Mouse (Mus musculus) 416B (cell line): ENCODE data around the gene Ppp4r4.
"Not testable (repeated sequence)": the region's sequence is repeated elsewhere in the genome, so short reads cannot be mapped to it uniquely, and the experiment has no call there.

ENCODE experiments used
- DNase-seq: peaks from one replicate; pipeline ENCODE4 v3.0.0; 2011; ENCODE audit warnings: low read depth

The Ppp4r4 gene

DNA sequence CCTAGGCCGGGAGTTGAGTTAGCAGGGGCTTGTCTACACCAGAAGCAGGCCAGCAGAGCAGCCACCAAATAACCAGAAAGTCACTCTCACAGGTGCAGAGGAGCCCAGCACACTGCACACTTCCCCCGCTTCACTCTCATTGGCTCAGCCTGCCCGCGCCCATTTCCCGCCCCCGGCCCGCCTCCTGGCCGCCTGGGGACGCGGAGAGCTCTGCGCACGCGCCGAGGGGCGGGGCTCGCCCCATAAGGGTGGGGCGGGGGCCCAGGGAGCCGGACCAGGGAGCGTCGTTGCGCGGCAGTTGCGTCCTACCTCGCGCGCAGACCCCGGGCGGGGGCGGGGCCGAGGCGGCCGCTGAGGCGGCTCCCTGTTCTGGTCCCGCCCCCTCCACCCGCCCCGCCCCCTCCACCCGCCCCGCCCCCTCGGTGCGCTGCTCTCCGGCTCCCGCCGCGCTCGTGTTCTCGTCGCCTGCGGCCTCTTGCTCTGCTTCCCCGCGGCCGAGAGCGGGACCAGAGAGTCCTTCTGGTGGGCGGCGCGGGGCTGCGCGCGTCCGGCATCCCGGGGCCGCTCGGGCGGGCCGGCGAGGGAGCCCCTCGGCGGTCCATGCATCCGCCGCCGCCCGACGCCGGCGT is at the start of gene Ppp4r4:
TSS of gene Ppp4r4 (plus strand) at position 264 of the 629 bp plus-strand sequence.
- DNase-seq, result no peak

DNA sequence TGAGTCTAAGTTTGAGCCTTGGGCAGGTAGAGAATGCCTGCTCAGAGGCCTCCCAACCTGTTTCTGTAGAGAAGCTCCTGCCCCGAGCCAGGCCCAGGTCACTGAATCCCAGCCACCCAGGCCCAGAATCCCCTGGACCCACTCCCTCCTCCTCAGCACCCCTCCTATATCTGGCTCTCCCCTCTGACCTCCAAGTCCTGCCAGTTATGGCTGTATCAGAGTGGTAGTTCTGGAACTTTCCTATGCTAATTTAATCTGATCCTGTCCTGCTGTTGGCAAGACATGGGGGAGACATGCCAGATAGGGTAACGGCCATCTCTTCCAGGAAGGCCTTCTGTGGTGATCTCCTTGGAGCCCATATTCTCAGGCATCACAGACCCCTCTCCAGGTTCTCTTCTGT is 49.3 kb upstream of the Ppp4r4 start:
- no peak for DNase-seq

DNA sequence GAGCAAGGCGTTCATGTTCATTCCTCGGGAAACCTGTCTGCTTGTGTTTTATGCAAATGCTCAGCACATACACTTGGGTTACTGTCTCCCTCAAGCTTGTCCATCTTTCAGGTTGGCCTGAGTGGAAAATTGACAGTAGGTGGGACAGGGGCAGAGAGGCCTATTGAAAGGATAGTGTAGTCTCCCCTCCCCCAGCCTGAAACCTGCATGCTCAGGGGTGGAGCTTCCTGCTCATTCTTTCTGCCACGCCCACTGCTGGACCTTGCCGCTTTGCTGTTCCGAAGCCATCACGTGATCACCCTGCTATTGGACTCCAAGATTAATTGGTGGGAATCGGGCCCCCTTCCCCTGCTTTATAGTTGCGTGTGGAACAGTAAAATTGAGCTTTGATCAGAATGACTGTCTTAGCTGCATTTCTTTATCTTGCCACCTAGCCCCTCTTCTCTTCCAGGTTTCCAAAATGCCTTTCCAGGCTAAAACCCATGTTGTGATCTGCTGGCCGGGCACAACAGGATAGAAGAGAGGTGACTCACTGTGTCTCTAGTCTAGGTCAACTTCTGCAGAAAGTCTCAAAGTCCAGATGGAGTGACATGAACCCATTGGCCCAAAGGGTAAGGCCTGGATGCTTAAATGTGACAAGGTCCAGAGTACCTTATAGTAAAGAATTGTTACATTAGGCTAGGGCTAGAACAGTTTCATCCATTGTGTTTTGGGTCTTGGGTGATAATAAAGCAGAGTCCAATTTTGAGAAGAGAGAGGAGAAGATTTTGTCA is 47.7 kb upstream of the Ppp4r4 start:
- not testable (repeated sequence) for DNase-seq

DNA sequence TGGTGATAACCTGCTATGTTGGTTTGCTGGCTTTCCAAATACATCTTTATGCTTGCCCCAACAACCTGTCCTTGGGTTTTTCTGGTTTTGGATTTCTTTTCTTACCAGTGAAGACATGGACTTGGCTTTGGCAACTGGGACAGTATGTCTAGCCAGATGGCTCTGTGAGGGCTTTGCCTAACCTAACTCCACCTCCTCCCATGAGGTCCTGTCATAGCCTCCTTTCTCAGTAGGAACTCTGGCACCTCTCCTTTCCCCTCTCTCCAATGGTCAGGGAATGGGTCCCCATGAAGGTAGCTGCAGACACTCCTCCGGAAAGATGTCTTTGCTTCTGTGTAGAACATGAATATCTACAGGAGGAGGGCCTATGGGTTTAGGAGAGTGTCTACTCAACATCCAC is 45.4 kb upstream of the Ppp4r4 start:
- no peak for DNase-seq

DNA sequence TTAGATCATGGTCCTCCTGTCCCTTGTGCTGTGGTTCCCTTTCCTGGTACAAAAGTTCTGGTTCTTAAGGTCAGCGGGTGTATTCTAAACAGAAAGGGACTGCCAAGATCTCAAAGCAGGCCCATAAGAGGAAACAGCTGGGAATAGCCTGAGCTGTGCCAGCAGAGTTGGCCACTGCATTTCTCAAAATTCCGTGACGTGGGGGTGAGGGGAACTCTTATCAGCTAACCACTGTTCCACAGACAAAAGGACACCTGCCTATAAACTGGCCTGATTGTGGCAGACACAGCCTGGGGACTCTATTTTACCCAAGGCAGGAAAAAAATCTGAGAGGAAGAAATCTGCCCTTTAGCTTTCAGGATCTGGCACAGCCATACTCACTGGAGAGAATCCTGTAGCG is 44.8 kb upstream of the Ppp4r4 start:
- DNase-seq, result no peak

DNA sequence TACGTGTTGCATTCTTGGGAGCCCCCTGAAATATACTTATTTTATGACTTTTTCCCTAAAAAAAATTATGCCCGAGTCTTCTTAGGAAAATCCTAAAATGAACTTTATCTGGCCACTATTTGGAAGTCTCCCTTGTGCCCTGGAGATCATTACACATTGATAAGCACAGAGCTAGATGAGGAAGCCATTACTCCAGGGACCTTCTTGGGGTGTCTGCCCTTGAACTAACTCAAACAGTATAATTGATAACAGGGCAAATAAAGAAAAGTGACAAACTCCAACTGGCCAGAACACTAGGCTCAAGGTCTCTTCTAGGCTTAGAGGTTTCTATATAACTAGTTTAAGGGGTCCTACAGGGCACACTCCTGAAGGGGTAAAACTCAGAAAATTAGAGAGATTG is 44.3 kb upstream of the Ppp4r4 start:
- no peak for DNase-seq

DNA sequence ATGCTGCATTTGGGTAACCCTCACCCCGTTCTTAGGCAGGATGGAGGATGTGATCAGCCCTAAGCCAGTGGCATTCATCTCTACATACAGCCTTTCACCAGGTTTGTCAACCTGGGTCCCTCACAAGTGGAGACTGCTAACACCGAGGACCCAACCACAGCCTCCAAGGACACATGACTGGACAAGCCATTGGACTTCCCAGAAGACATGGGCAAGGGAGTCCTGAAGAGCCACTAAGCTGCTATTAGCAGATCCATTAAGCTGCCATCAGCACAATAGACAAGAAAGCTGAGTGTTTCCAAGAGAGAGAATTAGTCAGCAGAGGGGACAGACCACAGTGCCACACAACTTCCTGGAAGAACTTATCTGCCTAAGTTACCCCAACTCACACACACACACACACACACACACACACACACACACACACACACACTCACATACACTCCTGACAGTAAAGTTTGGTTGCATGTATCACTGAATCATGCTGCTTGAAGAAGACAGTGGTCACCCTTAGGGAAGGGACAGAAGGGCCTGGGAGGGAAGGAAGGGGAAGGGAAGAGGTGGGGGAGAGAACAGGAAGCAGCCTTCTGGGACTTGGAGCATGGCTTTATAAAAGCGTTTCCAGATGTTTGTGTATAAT is 40.9 kb upstream of the Ppp4r4 start:
- DNase-seq, result peak; percentile 90

DNA sequence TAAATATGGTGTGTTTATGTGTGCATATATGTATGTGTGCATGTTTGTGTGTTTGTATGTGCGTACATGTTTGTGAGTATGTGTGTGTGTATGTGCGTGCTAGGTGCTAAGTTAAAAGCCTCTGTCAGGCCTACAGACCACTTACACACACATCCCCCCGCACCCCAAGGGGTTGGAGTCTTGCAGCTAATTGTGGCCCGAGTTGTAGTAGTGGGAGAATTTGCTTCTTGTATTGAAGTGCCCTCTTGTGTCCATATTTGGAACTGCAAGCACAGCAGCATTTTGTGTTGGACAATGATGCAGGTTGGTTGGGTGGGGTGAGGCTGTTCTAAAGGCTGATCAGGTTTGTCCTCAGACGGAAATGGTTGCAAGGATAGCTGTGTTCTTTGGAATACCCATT is 39.3 kb upstream of the Ppp4r4 start:
- peak; percentile 85 for DNase-seq

DNA sequence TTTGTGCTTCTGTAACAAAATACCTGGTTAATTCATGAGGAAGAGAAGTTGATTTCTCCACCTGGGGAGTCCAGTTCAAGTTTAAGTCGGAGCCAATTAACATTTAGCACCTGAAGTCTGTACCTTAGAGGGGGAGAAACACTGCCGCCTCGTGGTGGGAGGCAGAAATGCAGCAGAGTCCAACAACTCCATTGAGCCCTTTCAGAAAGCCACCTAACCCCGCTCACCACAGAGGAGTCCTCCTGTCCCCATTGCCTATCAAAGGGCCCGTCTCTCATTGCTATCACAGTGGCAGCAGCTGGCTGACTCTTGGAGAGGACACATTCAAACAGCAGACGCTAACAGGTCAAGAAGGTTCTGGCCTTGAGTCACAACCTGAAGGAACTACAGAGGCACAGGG is 37.6 kb upstream of the Ppp4r4 start:
- peak; percentile 60 for DNase-seq

DNA sequence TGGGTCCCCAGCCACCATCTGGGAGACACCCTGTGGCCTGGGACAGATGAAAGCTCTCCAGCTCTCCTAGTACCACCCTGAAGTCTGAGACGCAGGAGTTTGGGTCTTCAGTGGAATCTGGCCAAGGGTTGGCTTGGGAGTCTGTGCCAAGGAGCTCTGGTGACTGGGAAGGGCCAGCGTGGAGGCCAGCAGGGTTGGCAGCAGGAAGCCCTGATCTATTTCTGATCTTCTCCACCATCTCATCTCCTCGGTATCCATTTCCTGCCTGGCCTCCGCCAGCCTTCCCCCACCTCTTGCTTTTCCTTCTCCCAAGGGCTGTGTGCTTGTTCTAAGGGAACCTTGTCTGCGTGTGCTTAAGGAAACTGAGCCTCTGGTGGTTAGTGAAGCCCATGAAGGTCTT is 33.3 kb upstream of the Ppp4r4 start:
- DNase-seq, result no peak

DNA sequence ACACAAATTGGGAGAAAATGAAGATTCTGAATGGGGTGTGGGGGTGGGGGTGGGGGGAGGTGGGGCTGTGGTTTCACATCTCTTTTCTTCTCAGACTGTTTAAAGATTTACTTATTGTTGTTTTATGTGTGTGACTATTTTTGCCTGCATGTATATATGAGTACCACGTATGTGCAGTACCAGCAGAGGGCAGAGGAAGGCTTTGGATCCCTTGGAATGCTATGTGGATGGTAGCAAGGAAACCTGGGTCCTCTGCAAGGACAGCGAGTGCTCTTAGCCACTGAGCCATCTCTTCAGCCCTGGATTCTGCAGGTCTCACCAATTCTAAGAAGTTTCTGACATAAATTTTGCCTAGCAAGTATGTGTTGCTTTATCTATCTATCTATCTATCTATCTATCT is 32.8 kb upstream of the Ppp4r4 start:
- DNase-seq, result no peak

DNA sequence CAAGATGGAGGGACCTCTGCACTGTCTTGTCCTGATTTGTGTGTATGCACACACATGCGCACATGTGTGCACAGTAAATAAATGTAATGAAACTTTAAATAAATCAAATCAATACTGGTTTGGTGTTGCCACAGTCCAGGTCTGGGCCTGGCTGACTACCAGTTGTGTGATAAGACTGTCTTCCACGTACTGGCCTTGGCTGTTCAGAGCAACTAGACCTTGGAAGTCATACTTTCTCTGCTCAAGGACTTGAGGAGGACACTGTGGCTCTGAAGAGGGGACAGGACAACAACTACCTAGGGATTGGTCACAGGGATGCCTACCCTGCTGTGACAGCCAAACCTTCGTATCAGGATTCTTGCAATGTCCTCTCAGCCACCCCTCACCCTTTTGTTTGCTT is 28.8 kb upstream of the Ppp4r4 start:
- DNase-seq, result no peak

DNA sequence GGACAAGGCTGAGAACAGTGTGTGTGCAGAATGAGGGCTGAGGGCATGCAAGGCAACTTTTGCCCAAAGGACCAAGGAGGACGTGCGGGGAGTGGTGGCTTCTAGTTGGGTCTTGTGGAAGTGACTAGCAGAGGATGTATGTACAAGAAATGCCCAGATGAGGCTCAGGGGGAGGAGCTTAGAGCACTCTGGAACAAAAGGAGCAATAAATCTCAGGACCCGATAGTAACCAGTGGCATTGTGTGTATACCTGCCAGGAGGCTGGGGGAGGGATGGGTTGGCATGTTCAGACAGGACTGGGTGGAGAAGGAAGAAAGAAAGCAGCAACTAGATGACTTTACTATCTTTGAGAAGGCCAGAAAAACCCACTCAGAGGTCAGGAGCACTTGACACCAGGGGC is 27.7 kb upstream of the Ppp4r4 start:
- DNase-seq, result no peak

DNA sequence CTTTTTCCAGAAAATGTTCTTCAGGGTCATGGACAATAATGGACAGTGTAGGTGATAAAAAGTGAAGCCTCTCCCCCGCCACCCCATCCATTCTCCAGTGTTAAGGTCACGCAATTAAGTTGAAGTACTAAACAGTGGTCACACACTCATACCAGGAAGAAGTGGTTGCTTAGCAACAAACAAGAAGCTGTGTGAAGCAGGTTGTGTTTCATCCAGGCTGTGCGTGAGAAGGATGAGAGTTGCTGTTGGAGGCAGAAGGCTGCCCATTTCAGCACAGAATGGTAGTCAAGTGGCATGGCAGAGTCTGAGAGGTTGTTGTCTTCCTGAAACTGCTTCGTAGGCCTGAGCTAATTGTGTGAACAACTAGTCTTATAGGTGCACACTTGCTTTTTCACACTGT is 23.7 kb upstream of the Ppp4r4 start:
- no peak for DNase-seq

DNA sequence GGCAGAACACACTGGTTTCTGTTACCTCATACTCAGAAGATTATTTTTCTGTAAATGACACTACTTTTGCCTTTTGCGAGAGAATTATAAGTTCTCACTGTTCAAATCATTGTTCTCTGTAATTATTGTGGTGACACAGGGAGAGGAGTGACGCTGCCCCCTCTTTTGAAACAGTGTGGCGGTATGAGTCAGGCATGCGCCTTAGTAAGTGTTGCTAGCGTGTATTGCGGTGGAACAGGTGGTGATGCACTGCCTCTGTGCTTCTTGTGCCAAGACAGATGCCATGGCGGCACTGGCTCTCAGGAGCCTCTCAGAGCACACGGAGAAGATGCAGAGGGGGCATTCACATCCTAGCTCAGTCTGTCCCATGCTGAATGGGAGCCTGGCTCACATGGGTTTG is 22.2 kb upstream of the Ppp4r4 start:
- DNase-seq, result no peak

DNA sequence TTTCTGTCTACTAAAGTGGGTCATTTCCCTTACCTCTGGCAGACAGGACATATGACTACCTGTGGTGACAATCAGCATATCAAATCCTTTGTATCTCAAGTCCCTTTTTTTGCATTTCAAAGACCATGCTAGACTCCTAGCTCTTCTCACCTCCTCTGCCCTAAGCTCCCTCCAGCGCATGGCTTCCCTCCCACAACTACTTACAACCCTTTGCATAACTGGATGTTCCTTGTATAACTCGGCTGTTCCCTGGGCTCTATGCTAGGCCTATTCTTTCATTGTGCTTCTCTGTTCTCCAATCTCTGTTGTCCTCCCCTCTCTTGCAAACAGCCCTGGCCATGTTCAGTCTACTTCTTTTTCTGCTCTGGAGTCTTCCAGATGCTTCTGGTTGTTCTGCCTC is 20.5 kb upstream of the Ppp4r4 start:
- DNase-seq, result no peak

DNA sequence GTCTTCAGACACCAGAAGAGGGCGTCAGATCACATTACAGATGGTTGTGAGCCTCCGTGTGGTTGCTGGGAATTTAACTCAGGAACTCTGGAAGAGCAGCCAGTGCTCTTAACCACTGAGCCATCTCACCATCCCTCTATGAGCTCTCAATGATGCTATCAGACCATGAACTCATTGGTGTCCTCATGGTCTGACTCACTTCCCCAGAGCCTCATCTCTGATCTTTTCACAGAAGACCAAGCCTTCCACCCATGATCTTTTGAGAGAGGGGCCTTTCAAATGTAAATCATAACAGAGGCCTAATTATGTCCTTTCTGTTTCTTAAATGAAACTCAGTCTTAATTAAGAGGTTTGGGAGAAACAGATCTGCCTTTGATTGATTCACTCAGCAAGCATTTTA is 19.0 kb upstream of the Ppp4r4 start:
- DNase-seq, result no peak

DNA sequence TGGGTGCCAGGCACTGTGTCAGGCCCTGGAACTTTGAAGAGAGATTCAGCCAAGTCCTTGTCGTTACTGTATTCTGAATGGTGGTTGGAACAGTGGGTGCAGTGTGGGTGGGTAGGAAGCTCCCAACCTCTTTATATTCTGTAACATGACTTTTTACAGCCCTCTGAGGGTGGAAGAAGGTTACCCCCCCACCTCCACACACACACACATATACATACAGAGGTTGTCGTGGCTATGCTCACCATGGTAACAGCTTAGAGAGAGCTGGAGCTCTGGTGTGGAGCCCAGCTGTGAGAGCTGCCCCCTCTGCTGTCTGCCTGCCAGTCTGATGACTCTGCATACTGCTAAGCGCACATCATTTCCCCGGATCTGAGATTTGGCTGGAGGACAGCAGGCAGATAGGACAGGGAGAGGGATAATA is 18.6 kb upstream of the Ppp4r4 start:
- DNase-seq, result no peak

DNA sequence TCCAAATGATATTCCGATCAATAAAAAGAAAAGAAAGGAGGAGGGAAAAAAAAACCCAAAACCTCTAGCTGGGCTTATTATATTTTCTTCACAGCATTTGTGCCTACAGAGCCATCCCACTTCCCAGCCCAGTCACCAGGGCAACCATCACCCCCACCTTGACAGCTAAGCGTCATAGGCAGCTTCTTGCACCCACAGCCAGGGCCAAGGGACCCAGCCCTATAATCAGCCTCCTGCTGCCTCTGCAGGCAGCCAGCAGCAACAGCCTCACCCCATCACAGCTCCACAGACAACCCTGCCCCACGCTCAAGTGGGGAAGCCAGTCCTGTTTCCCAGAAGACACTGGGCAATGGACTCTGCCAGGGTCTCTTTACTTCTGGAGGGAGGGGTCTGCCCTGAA is 17.7 kb upstream of the Ppp4r4 start:
- no peak for DNase-seq

DNA sequence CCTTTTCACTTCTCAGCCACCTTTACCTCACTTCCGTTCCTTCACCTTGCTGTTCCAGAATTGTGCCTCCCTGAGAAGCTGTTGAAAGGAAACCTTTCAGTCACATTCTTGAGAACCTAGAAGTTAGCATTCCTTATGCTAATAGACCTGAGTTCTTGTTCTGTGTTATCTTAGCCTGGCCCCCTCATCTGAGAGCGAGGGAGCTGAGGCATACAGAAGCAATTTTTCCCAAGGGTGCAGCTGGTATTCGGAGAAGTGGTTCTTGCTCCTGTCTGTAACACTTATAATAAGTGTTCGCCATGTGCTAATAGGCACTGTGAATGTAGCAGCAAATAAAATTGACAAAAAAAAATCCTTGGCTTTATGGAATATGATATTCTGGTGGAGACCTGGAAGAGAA is 16.4 kb upstream of the Ppp4r4 start:
- DNase-seq, result no peak

DNA sequence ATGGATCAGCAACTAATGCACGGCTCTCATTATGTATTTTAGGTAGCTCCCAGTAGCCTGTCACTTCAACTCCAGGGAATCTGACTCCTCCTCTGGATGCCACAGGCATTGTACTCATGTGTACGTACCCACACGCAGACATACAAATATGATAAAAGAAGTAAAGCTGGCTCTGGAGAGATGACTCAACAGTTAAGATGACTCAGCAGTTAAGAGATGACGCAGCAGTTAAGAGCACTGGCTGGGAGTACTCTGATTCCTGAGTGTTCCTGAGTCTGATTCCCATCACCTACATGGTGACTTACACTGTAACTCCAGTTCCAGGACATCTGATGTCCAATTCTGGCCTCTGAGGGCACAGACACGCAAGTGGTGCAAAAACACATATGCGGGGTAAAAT is 13.4 kb upstream of the Ppp4r4 start:
- DNase-seq, result peak; percentile 11

DNA sequence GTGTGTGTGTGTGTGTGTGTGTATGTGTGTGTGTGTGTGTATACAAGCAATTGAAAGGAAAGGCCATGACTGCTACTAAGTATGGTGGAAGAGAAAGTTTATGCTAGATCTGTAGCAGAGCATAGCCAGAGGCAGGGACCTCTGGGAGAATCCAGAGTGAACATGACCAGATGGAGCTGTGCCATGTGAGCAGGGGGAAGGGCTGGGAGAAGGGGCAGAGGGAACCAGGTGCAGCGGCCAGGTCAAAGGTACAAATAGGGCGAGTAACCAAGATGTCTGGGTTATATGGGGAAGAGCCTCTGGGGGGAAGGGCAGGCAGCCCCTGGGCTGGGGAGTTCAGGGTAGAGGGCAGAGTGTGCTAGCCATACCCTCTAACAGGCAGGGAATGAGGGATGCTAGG is 1.5 kb upstream of the Ppp4r4 start:
- DNase-seq, result no peak

DNA sequence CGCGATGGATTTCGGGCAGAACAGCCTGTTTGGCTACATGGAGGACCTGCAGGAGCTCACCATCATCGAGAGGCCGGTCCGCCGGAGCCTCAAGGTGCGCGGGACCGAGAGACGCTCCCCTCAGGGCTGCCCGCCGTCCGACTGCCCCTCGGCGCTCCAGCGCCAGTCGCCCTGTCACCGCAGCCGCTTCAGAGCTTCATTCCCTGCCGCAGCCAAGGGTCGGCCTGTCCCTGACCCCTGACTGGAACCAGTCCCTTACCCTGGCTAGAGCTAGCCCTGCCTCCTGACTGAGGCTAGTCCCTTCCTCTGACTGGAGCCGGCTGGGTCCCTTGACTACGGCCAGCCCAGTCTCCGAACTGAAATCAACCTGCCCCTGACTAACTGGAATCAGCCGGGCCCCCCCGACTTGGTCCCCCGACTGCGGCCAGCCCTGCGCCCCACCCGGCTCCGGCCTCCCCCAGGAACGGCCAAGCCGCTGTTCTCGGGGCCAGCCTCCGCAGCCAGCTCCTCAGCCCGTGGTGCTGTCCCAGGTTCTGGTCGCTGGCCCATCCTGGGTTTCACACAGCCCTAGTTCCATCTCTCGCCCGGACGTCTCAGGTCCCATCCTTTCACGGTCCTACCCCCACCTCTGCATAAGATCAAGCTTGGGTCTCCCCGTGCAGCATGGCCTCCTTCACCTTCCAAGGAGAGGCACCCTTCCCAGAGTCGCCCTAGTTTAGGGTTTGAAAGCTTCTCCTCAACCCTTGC is 739 bp downstream of the Ppp4r4 start:
- no peak for DNase-seq
